Mouse (Mus musculus): Measurements from ENCODE around the gene Fam207a.

Gene Fam207a

GRCm38 (mm10) chr10:77531026-77532019 lies 15.7 kb upstream of the Fam207a start:
- DNase-seq (ENCODE audit: low spot score) = no peak

DNA sequence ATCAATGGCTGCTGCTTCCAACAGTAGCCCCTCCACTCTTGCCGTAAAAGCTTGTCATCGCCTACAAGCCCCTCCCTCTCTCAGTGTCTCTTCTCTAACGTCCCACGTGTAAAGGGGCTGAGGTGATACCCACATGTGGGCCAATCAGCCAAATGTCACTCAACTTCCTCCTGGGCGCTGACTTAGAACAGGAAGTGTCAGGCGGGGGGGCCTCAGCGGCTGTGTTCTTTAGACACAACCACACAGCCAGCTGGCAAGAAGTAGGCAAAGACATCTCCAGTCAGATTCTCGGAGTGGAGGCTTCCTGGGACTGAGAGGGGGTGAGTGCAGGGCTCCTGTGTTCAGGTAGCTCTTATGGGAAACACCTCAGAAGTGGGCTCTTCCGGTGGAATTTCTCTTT lies 14.6 kb upstream of the Fam207a start, which contains the start of gene Itgb2:
Itgb2 (plus strand) TSS at position 113 of the 400 bp plus-strand sequence.
- DNase-seq (ENCODE audit: low spot score) = no peak

DNA sequence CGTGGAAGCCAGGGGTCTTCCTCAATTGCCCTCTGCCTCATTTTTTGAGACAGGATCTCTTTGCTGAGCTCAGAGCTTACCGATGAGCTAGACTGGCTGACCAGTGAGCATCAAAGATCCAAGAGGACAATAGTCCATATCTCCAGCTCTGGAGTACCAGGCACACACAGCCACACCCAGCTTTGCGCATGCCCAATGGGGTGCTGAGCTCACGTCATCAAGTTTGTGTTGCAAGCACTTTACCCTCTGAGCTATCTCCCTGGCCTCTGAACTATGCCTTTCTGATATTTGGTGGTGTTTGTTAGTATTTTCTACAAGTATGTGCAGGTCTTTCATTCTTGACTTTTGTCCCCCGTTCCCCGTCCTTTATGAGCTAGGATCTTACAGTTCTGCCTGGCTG lies 13.0 kb upstream of the Fam207a start:
- no peak for DNase-seq (ENCODE audit: low spot score)

DNA sequence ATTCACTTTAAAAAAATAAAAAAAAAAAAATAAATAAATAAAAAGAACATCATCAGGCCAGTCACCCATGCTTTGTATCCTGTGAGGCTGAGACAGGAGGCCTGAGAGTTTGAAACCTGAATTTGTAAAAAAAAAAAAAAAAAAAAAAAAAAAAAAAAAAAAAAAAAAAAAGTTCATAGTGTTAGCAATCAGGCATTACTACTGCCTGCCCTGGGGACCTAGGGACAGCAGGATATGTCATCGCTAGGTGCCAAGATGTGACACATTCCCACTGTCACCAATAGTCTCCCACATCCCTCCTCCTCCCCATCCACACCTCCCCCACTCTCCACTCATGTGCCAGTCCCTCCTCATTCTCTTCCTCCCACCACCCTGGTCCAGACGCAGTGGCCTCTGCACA lies 10.9 kb upstream of the Fam207a start:
- DNase-seq (ENCODE audit: low spot score) = no peak

DNA sequence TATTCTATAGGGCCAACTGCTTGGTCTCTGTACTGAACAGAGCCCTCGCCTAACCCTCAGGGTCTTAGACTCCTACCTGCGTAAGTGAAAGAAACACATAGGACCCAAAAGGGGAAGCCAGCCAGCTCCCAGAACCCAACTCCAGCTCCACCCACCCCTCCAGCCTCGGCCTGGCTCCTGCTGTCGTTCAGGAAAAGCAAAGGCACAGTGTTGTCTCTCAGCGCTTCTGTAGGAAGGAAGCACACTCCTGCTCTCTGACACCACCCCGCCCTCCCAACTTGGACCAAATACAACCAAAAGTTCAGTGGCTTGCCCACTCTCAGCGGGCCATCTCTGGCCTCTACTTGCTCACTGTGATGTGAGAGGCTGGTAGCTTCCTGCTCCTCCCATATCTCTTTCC lies 7.7 kb upstream of the Fam207a start:
- DNase-seq (ENCODE audit: low spot score) = no peak

GRCm38 (mm10) chr10:77522746-77523145 lies 7.2 kb upstream of the Fam207a start:
- no peak for DNase-seq (ENCODE audit: low spot score)

GRCm38 (mm10) chr10:77522021-77522731 lies 6.6 kb upstream of the Fam207a start:
- no peak for DNase-seq (ENCODE audit: low spot score)

DNA sequence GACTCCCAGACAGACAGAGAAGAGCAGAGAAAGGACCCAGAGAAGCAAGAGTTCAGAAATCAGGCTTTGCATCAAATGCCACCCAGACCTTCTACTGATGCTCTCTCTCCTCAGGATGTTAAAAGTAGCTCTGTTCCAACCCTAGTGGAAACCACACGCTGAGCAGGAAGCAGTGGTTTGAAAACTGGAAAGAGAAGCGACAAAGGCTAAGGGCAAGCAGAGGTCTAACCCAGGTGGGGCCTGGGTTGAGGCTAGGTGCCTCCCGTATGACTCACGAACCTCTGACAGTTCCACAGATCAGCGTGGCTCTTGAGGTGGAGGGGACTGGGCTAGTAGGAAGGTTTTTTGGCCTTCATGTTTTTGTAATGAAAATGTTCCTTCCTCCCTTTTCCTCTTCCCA lies 4.9 kb upstream of the Fam207a start:
- DNase-seq (ENCODE audit: low spot score) = no peak

DNA sequence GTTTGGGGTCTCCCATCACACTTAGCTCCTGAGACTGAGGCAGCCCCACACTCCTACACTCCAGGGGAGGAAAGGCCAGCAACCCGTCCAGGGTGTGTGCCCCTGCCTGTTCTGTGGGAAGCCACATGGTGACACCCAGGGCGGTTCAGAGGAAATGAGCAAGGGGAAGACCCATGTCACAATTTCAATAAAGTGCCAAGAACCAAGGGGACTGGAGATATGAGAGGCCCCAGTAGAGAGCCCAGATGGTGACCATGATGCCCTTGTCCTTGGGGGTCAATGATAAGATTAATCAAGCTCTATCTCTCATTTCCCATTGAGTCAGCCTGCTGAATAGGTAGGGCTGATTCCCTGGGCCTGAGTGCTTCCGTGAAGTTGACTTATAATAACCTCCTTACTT lies 3.6 kb upstream of the Fam207a start:
- DNase-seq (ENCODE audit: low spot score) = no peak

DNA sequence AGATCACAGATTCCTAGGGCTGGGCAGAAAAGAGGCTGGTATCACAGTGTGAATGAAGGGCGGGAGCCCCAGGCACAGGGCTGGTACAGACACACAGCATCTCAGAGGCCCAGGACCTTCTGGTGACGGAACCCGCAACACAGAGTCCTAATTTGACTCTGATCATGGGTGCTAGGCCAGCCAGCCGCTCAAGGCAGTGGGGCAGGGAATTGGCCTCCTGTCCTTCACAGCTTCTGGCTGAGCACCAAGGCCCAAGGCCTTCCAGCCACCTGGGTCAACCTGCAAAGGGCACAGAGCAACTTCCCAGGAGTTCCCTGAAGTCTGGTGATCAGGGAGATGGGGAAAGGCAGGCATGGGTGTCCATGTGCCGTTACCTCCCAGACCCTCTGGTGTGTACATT lies 2.2 kb upstream of the Fam207a start:
- DNase-seq (ENCODE audit: low spot score) = no peak

- DNase-seq (ENCODE audit: low spot score) = no peak
Observed at GRCm38 (mm10) chr10:77517066-77517620, 1.6 kb upstream of the Fam207a start.

GRCm38 (mm10) chr10:77516379-77516951 lies 880 bp upstream of the Fam207a start:
- no peak for DNase-seq (ENCODE audit: low spot score)

- no peak for DNase-seq (ENCODE audit: low spot score)
Observed at GRCm38 (mm10) chr10:77510225-77510982, 5.2 kb downstream of the Fam207a start.

- DNase-seq (ENCODE audit: low spot score) = peak; percentile 84
Observed at GRCm38 (mm10) chr10:77509403-77510187, 6.0 kb downstream of the Fam207a start.

DNA sequence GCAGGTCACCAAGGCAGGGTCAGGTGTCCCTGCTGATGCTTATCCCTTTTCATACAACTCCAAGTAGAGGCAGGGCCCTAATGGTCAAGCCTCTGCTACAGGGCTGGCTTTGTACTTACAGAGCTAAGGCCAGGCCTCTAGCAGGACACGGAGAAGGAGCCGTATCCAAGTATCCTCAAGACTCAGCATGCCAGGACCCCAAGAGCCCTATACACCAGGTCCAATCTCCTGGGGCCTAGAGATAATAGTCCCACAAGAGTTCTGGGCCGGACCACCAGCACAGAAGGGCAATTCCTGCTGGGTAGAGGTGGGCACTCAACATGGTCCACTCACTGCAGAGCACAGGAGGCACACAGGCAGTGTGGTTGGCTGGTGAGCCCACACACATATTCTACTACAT lies 6.8 kb downstream of the Fam207a start:
- no peak for DNase-seq (ENCODE audit: low spot score)

- no peak for DNase-seq (ENCODE audit: low spot score)
Observed at GRCm38 (mm10) chr10:77507779-77508178, 7.8 kb downstream of the Fam207a start.

DNA sequence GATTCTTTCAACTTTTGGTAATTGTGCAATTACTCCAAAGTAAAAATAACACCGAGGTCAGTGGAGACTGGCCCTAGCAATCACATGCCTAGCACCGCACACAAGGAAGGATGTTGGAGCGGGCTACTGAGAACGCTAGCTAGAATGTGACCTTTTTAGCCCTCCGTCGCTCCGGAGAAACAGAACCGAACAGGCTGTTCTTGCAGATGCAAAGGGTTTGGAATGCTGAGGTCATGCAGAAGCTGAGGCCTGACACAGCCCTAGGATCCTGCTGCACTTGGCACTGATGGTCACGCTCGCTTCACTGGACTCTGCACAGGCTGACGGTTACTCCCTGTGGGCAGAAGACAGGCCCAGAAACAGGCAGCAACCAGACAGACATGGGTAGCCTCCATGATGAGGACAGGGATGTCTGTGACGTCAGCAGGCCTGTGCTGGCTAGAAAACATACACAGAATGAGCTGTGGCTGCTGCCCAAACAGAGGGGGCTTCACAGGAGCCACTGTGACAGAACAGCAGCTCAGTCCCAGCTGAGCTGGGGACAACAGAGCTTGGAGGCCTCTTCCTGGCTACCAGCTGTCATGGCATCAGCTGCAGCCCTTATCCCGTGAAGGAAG lies 8.5 kb downstream of the Fam207a start:
- no peak for DNase-seq (ENCODE audit: low spot score)

- no peak for DNase-seq (ENCODE audit: low spot score)
Observed at GRCm38 (mm10) chr10:77506526-77506925, 9.1 kb downstream of the Fam207a start.

GRCm38 (mm10) chr10:77504143-77504542 lies 11.4 kb downstream of the Fam207a start:
- DNase-seq (ENCODE audit: low spot score) = no peak
